Mouse (Mus musculus) cerebellum, adult 18-20 months (tissue): ENCODE measurements around the gene Slc44a5.

Experiments
- DNase-seq, 2 experiments: peaks; one replicate each; pipeline ENCODE4 v3.0.0; 2021

Gene Slc44a5

GRCm38 (mm10) chr3:153973171-153973948, at the start of gene Slc44a5:
Gene Slc44a5 (plus strand): TSS chr3:153973436.
- peak; percentile 38 to 57 for DNase-seq

GRCm38 (mm10) chr3:153926333-153926732, 46.9 kb upstream of the Slc44a5 start:
- no peak for DNase-seq

- no peak for DNase-seq
These were observed 43.7 kb upstream of the Slc44a5 start for GRCm38 (mm10) chr3:153929526-153929925.

- DNase-seq = no peak
These were observed 40.8 kb upstream of the Slc44a5 start for GRCm38 (mm10) chr3:153932461-153932860.

GRCm38 (mm10) chr3:153935878-153936277, 37.4 kb upstream of the Slc44a5 start:
- DNase-seq = no peak

GRCm38 (mm10) chr3:153937116-153937810, 36.0 kb upstream of the Slc44a5 start:
- no peak for DNase-seq

GRCm38 (mm10) chr3:153940021-153940420, 33.2 kb upstream of the Slc44a5 start:
- DNase-seq = no peak

GRCm38 (mm10) chr3:153940486-153940885, 32.8 kb upstream of the Slc44a5 start:
- DNase-seq = no peak

- DNase-seq = no peak
These were observed 31.6 kb upstream of the Slc44a5 start for GRCm38 (mm10) chr3:153941613-153942012.

GRCm38 (mm10) chr3:153943003-153943640, 30.1 kb upstream of the Slc44a5 start:
- DNase-seq = no peak

GRCm38 (mm10) chr3:153943901-153944334, 29.3 kb upstream of the Slc44a5 start:
- DNase-seq = no peak

GRCm38 (mm10) chr3:153944335-153944990, 28.8 kb upstream of the Slc44a5 start, which contains the start of gene Acadm:
Gene Acadm (minus strand): TSS chr3:153944632.
- peak; percentile 95 to 97 for DNase-seq

GRCm38 (mm10) chr3:153947271-153947670, 26.0 kb upstream of the Slc44a5 start:
- no peak for DNase-seq

GRCm38 (mm10) chr3:153948176-153948575, 25.1 kb upstream of the Slc44a5 start:
- DNase-seq = no peak

- DNase-seq = no peak
These were observed 15.3 kb upstream of the Slc44a5 start for GRCm38 (mm10) chr3:153957916-153958315.

GRCm38 (mm10) chr3:153959035-153959730, 14.1 kb upstream of the Slc44a5 start:
- DNase-seq = peak; percentile 17 to 33

GRCm38 (mm10) chr3:153959731-153960207, 13.5 kb upstream of the Slc44a5 start:
- DNase-seq = no peak

GRCm38 (mm10) chr3:153960884-153961283, 12.4 kb upstream of the Slc44a5 start:
- peak in 1 of 2 experiments; percentile 27 for DNase-seq

GRCm38 (mm10) chr3:153961632-153962389, 11.4 kb upstream of the Slc44a5 start:
- DNase-seq = no peak

GRCm38 (mm10) chr3:153967447-153967846, 5.8 kb upstream of the Slc44a5 start:
- DNase-seq = no peak

GRCm38 (mm10) chr3:153968549-153968948, 4.7 kb upstream of the Slc44a5 start:
- DNase-seq = peak; percentile 49 to 51
